Mouse (Mus musculus): ENCODE results near the gene Bbof1. TPM values are rescaled to one million over a fixed set of nuclear protein-coding genes. Genes with fewer than 3 reads are reported as not detected.

Gene Bbof1
- total RNA-seq, 2 experiments from 2014 or later: 1.0 to 1.6 TPM

DNA sequence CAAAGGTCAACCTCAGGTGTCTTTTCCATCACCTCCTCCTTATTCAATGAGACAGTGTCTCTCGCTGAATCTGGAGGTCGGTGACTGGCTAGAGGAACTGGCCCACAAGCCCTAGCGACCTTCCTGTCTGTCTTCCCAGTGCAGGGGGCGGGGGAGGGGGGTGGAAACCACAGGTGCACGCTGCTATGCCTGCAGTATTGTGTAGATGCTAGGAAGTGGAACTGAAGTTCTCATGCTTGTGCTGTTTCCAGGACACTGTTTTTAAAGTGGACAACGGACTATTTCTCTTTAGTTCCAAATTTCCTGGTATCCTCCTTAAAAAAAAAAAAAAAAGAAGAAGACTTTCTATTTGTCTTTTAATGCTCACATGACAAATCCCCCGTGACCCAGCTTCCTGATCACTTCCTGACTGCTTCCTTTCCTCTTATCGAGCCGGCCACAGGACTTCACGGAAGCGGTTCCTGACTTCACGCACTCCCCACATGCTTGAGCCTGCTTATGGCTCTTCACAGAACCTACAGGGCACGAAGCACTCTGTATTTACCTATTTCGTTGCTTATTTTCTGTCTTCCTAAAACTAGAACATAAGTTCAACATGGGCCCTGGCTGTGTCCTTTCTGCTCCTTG lies 20.0 kb upstream of the Bbof1 start:
- no peak for DNase-seq
- intact Hi-C loops (cut with DNase I): no loop called here
- Histone ChIP-seq H3K27ac (no peak overlapping the region), H3K4me3 (peak overlapping the region; percentile 22)
- TF ChIP-seq CTCF (IDR thresholded peaks at IDR 0.05): no peak

GRCm38 (mm10) chr12:84390336-84390735 lies 18.5 kb upstream of the Bbof1 start:
- no peak for DNase-seq
- Histone ChIP-seq H3K4me3 (no peak overlapping the region), H3K27ac (no peak overlapping the region)
- TF ChIP-seq CTCF (IDR thresholded peaks at IDR 0.05): no peak
- intact Hi-C loops (cut with DNase I): no loop called here

GRCm38 (mm10) chr12:84392681-84393080 lies 16.2 kb upstream of the Bbof1 start:
- no peak for DNase-seq
- H3K27ac ChIP-seq: 0 out of 2 replicates have a peak overlapping the region, but pooled peaks have one; percentile 4
- TF ChIP-seq CTCF (IDR thresholded peaks at IDR 0.05): no peak
- H3K4me3 ChIP-seq: no peak overlapping the region
- intact Hi-C loops (cut with DNase I): no loop called here

DNA sequence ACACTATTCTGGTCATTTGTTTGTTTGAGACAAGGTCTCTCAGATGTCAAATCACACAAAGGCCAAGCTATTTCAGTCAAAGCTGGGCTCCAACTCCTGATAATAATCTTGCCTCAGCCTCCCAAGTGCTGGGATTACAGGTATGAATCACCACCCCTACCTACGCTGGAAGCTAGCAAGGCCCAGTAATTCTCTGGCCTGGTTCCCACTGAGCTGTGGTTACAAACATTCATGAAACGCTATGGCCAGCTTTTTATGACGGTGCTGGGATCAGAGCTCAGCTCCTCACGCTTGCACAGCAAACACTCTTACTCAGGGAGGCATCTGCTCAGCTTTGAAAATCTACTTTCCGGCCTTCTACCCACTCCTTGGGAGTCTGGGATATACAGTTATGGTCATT lies 15.0 kb upstream of the Bbof1 start:
- TF ChIP-seq CTCF (IDR thresholded peaks at IDR 0.05): no peak
- H3K27ac ChIP-seq: no peak overlapping the region
- intact Hi-C loops (cut with DNase I): no loop called here
- no peak overlapping the region for H3K4me3 ChIP-seq
- DNase-seq: no peak

DNA sequence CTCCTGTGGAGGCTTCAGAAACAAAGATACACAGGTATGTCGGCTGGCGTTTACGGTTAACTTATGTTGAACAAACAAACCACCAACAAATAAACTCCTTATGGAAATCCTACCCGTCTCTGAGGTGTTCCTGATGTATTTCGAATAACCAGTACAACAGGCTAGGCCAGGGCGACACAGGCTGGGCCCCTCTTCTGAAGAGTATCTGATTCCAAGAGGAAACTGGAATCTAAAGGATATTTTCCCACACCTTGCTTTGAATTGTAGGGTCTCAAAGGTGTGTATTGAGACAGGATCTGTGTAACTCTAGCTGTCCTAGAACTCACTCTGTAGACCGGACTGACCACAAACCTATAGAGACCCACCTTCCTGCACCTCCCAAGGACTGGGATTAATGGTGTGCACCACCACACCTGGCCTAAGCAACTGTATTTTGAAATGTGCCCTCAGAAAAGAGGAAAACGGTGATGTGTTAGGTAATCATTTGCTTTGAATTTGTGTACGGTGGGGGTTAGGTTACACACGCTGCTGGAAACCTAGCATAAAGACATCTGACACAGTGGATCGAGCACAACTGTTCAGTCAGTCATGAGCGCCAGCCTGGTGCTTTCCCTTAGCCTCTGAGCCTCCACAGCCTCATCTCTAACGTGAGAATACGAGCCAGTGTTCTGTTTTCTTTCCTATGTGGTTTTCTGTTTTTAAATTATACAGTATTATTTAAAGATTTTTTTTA lies 11.8 kb upstream of the Bbof1 start:
- no peak for TF ChIP-seq CTCF (IDR thresholded peaks at IDR 0.05)
- no peak for DNase-seq
- H3K4me3 ChIP-seq: no peak overlapping the region
- intact Hi-C loops (cut with DNase I): no loop called here
- H3K27ac ChIP-seq: no peak overlapping the region

- intact Hi-C loops (cut with DNase I): no loop called here
- Histone ChIP-seq H3K27ac (no peak overlapping the region), H3K4me3 (no peak overlapping the region)
- DNase-seq: no peak
- TF ChIP-seq CTCF (IDR thresholded peaks at IDR 0.05): no peak
These were observed 11.2 kb upstream of the Bbof1 start for GRCm38 (mm10) chr12:84397685-84398084.

- intact Hi-C loops (cut with DNase I): no loop called here
- no peak for TF ChIP-seq CTCF (IDR thresholded peaks at IDR 0.05)
- Histone ChIP-seq H3K4me3 (no peak overlapping the region), H3K27ac (no peak overlapping the region)
- DNase-seq: no peak
These were observed 10.2 kb upstream of the Bbof1 start for GRCm38 (mm10) chr12:84398629-84399028.

- intact Hi-C loops (cut with DNase I): no loop called here
- no peak overlapping the region for H3K4me3 ChIP-seq
- peak overlapping the region; percentile 20; the same call in 1 of the 2 replicates for H3K27ac ChIP-seq
- no peak for TF ChIP-seq CTCF (IDR thresholded peaks at IDR 0.05)
- DNase-seq: no peak
These were observed 9.7 kb upstream of the Bbof1 start for GRCm38 (mm10) chr12:84399135-84399534.

GRCm38 (mm10) chr12:84399663-84400062 lies 9.2 kb upstream of the Bbof1 start:
- TF ChIP-seq CTCF (IDR thresholded peaks at IDR 0.05): no peak
- intact Hi-C loops (cut with DNase I): no loop called here
- Histone ChIP-seq H3K4me3 (no peak overlapping the region), H3K27ac (peak overlapping the region; percentile 20; the same call in 1 of the 2 replicates)
- no peak for DNase-seq

DNA sequence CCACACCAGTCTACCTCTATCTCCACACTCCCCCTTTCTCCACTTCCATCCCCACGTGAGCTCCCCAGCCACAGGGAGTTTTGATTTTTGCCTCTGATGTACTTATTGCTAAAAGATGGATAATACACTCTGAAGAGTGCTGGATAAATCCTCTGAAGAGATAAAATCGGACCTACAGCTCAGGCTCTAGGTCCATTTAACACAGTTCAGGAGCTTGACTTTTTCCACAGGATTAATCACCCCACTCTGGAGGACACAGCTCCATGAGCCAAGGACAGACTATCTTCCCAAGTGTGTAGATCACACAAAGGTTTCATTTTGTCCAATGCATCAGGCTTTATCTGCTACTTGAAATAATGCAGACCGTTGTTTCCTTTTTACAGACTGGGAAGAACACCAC lies 8.8 kb upstream of the Bbof1 start:
- TF ChIP-seq CTCF (IDR thresholded peaks at IDR 0.05): no peak
- DNase-seq: no peak
- Histone ChIP-seq H3K27ac (no peak overlapping the region), H3K4me3 (no peak overlapping the region)
- intact Hi-C loops (cut with DNase I): no loop called here

DNA sequence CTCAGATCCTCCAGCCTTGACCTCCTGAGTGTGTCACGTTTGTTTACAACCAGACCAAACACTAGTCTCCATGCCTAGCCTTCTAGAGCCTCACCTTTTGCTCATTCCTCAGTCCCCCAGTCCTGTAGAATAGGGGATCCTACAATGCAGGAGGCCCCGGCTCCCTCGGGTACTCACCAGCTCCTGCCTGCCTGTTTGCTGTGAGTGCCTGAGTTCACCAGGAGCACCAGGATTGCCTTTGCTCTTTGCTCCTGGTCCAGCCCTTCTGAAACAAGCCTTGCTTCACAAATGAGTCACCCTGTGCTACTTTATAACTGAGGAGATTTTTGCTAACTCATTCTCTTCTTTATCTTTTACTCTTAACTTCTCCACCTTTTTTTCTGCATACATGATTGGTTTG lies 8.2 kb upstream of the Bbof1 start:
- intact Hi-C loops (cut with DNase I): no loop called here
- no peak overlapping the region for H3K4me3 ChIP-seq
- DNase-seq: no peak
- H3K27ac ChIP-seq: no peak overlapping the region
- no peak for TF ChIP-seq CTCF (IDR thresholded peaks at IDR 0.05)

- no peak for DNase-seq
- Histone ChIP-seq H3K27ac (no peak overlapping the region), H3K4me3 (no peak overlapping the region)
- intact Hi-C loops (cut with DNase I): no loop called here
- TF ChIP-seq CTCF (IDR thresholded peaks at IDR 0.05): no peak
These were observed 5.9 kb upstream of the Bbof1 start for GRCm38 (mm10) chr12:84402923-84403322.

DNA sequence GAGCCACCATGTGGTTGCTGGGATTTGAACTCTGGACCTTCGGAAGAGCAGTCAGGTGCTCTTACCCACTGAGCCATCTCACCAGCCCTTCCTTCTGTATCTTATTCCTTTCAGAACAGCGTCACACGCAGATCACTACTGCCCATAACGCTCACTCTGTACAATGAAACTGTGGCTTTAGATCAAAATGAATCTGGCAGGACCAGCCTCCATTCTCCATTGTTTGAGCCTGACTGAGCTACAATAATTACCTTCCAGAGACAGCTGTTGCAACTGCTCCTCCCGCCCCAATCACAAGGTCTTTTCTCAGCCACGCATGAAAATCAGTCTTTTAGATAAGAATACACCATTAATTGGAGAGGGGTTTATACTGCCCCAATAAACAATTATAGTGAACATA lies 4.3 kb upstream of the Bbof1 start:
- Histone ChIP-seq H3K27ac (no peak overlapping the region), H3K4me3 (no peak overlapping the region)
- no peak for TF ChIP-seq CTCF (IDR thresholded peaks at IDR 0.05)
- intact Hi-C loops (cut with DNase I): no loop called here
- DNase-seq: no peak

DNA sequence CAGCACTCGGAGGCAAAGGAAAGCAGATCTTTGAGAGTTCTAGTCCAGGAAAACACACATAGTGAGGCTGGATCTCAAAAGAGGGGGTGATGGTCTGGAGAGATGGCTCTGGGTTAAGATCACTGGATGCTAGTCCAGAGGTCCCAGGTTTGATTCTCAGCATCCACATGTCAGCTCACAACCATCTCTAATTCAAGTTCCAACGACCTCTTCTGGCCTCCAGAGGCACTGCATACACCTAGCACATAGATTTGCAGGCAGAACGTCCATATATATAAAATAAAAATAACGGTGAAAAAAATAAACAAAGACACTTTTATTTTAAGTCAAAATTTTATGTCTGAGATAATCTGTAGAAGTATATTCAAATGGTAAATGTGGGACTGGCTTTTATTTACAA lies 1.6 kb upstream of the Bbof1 start:
- DNase-seq: no peak
- intact Hi-C loops (cut with DNase I): no loop called here
- TF ChIP-seq CTCF (IDR thresholded peaks at IDR 0.05): peak; percentile 10; the same call in 1 of the 2 replicates
- Histone ChIP-seq H3K4me3 (no peak overlapping the region), H3K27ac (no peak overlapping the region)

Measured in gastrocnemius, adult 2 months (tissue).